Mouse (Mus musculus): ENCODE data around the gene Chad.

DNA sequence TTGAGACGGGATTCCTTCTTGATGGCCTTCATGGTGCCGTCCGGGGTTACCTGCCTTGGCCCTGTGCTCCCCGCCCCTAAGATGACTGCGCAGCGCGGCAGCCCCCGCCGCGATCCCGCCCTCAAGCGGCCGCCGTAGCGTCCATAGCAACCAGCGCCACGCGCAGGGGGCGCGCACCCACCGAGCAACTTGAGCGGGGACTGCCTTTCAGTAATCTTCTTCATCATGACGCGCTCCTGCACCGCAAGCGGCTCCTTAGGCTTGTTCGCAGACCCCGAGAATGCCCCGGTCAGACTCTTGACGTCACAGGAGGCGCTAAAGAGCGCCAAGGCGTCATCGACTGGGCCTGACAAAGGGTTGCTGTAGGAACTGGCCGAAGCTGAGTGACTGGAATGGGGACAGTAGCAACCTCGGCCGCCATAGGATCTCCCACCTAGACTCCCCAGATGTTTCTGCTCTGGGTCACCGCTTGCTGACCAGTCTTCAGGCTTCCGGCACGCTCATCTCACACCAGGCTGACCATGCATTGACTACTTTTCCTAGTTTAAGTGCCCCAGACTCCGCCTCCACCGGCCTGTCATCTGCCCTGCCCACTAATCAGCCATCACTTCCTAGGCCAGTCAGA lies 43.5 kb upstream of the Chad start, which contains the start of gene Mycbpap:
- TF ChIP-seq POLR2A (IDR thresholded peaks at IDR 0.05; ENCODE audit: insufficient read length, low read depth) (no peak), MAX (IDR thresholded peaks at IDR 0.05; ENCODE audit: low read depth) (no peak), USF1 (IDR thresholded peaks at IDR 0.05; ENCODE audit: low read depth) (no peak), E2F4 (IDR thresholded peaks at IDR 0.05; ENCODE audit: insufficient read depth) (no peak), CEBPB (IDR thresholded peaks at IDR 0.05; ENCODE audit: insufficient read depth, poor library complexity, severe bottlenecking) (no peak), TCF12 (IDR thresholded peaks at IDR 0.05; ENCODE audit: insufficient read depth, poor library complexity, severe bottlenecking) (no peak)

Data from myocyte (in vitro differentiated cells).